Mouse (Mus musculus) c-Kit-positive CD71-positive TER-119-positive erythroid progenitor cells, embryonic 14.5 days (primary cell): Measurements from ENCODE around the gene Gsg1l2.

ENCODE experiments used
- DNase-seq: peaks from one replicate; pipeline ENCODE4 v3.0.0-alpha.2; 2013; ENCODE audit warnings: low spot score

Gene Gsg1l2

GRCm38 (mm10) chr11:67819604-67820003, 45.2 kb downstream of the Gsg1l2 start:
- no peak for DNase-seq

- no peak for DNase-seq
These were observed 45.8 kb downstream of the Gsg1l2 start for GRCm38 (mm10) chr11:67820221-67820620.

GRCm38 (mm10) chr11:67821560-67821959, 47.2 kb downstream of the Gsg1l2 start:
- no peak for DNase-seq

GRCm38 (mm10) chr11:67828360-67829059, 54.1 kb downstream of the Gsg1l2 start:
- no peak for DNase-seq

- no peak for DNase-seq
These were observed 55.1 kb downstream of the Gsg1l2 start for GRCm38 (mm10) chr11:67829530-67829929.

GRCm38 (mm10) chr11:67831820-67832219, 57.4 kb downstream of the Gsg1l2 start:
- no peak for DNase-seq

GRCm38 (mm10) chr11:67835408-67836078, 61.1 kb downstream of the Gsg1l2 start:
- DNase-seq = no peak
